Mouse (Mus musculus): ENCODE measurements around the gene Grb7. TPM values are rescaled to one million over a fixed set of nuclear protein-coding genes. Genes with fewer than 3 reads are reported as not detected.

Gene Grb7
- polyA plus RNA-seq, 1 experiment from 2014 or later, result 37.2 TPM

DNA sequence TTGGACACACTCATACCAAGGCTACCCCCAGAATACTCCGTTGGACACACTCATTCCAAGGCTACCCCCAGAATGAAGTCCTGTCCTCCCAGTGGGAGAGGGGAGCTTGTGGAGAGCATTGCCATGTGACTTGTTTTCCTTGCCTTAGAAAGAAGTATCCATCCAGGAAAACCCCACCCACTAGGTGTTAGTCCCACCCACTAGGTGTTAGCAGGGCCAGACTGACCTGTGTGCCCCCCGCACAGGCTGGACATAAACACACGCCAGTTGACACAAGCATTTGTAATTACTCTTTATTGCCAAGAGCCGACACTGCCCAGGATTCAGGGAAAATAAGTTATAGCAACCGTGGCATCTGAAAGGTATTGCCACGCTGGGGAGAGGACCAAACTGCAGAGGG, 8.8 kb upstream of the Grb7 start:
- no peak overlapping the region for H3K9ac ChIP-seq (replicated peaks)
- no peak overlapping the region for H3K27ac ChIP-seq (ENCODE audit: low read depth)
- DNase-seq (no peak), ATAC-seq (no peak)
- TF ChIP-seq EP300 (IDR thresholded peaks at IDR 0.05; ENCODE audit: low read depth) (no peak), CTCF (IDR thresholded peaks at IDR 0.05; ENCODE audit: low read depth) (no peak)
- WGBS (ENCODE audit: insufficient replicate concordance), result 86% methylated on average over 6 of the region's 6 CpGs
- peaks cover 9% of the 10 kb centered on the region; the same call in 1 of the 2 replicates for H3K4me1 ChIP-seq (ENCODE audit: insufficient read depth)
- no peaks in the 10 kb centered on the region for H3K27me3 ChIP-seq (ENCODE audit: insufficient read depth, low read length)
- no peaks in the 10 kb centered on the region for H3K36me3 ChIP-seq (replicated peaks; ENCODE audit: insufficient read depth, low read length)
- H3K4me3 ChIP-seq (ENCODE audit: low read depth, low read length), result no peak overlapping the region
- H3K9me3 ChIP-seq (ENCODE audit: low read length), result no peaks in the 10 kb centered on the region
- peak overlapping the region; percentile 86 for H3K4me2 ChIP-seq (ENCODE audit: low read depth, low read length)

- Histone ChIP-seq H3K9ac (replicated peaks) (peak within 1 kb of the TSS; percentile 67), H3K27me3 (ENCODE audit: insufficient read depth, low read length) (no peaks in the 10 kb centered on the region), H3K4me3 (ENCODE audit: low read depth, low read length) (peak within 1 kb of the TSS; percentile 63), H3K4me1 (ENCODE audit: insufficient read depth) (peaks cover 9% of the 10 kb centered on the region; the same call in 1 of the 2 replicates), H3K27ac (ENCODE audit: low read depth) (peak within 1 kb of the TSS; percentile 60), H3K4me2 (ENCODE audit: low read depth, low read length) (peak within 1 kb of the TSS; percentile 86), H3K9me3 (ENCODE audit: low read length) (no peaks in the 10 kb centered on the region), H3K36me3 (replicated peaks; ENCODE audit: insufficient read depth, low read length) (no peaks in the 10 kb centered on the region)
- TF ChIP-seq EP300 (IDR thresholded peaks at IDR 0.05; ENCODE audit: low read depth), result no peak
- TF ChIP-seq CTCF (IDR thresholded peaks at IDR 0.05; ENCODE audit: low read depth), result peak; percentile 99
- 3% methylated on average over 42 of the region's 43 CpGs for WGBS (ENCODE audit: insufficient replicate concordance)
- peak; percentile 90 for ATAC-seq
- peak; percentile 98 for DNase-seq
Observed at GRCm38 (mm10) chr11:98438331-98439158, 7.6 kb upstream of the Grb7 start, which contains the start of gene Mien1. Gene Mien1, minus strand, starts transcription at chr11:98438991.

- Histone ChIP-seq H3K27me3 (ENCODE audit: insufficient read depth, low read length) (peaks cover 16% of the 10 kb centered on the region; the same call in 1 of the 2 replicates), H3K4me1 (ENCODE audit: insufficient read depth) (no peaks in the 10 kb centered on the region), H3K9ac (replicated peaks) (no peak overlapping the region), H3K4me2 (ENCODE audit: low read depth, low read length) (no peak overlapping the region), H3K9me3 (ENCODE audit: low read length) (no peaks in the 10 kb centered on the region), H3K36me3 (replicated peaks; ENCODE audit: insufficient read depth, low read length) (no peaks in the 10 kb centered on the region), H3K4me3 (ENCODE audit: low read depth, low read length) (no peak overlapping the region), H3K27ac (ENCODE audit: low read depth) (no peak overlapping the region)
- DNase-seq (no peak), ATAC-seq (no peak)
- no peak for TF ChIP-seq EP300 (IDR thresholded peaks at IDR 0.05; ENCODE audit: low read depth)
- no peak for TF ChIP-seq CTCF (IDR thresholded peaks at IDR 0.05; ENCODE audit: low read depth)
- WGBS (ENCODE audit: insufficient replicate concordance), result 87% methylated on average over 1 of the region's 1 CpGs
Observed at GRCm38 (mm10) chr11:98443688-98444087, 2.5 kb upstream of the Grb7 start.

- 10% methylated on average over 1 of the region's 1 CpGs for WGBS (ENCODE audit: insufficient replicate concordance)
- Histone ChIP-seq H3K36me3 (replicated peaks; ENCODE audit: insufficient read depth, low read length) (no peaks in the 10 kb centered on the region), H3K9ac (replicated peaks) (peak overlapping the region; percentile 23; the same call in 1 of the 2 replicates), H3K27me3 (ENCODE audit: insufficient read depth, low read length) (peaks cover 16% of the 10 kb centered on the region; the same call in 1 of the 2 replicates), H3K4me3 (ENCODE audit: low read depth, low read length) (no peak overlapping the region), H3K4me2 (ENCODE audit: low read depth, low read length) (peak overlapping the region; percentile 42; the same call in 1 of the 2 replicates), H3K4me1 (ENCODE audit: insufficient read depth) (no peaks in the 10 kb centered on the region), H3K9me3 (ENCODE audit: low read length) (no peaks in the 10 kb centered on the region), H3K27ac (ENCODE audit: low read depth) (peak overlapping the region; percentile 89)
- ATAC-seq, result no peak
- DNase-seq, result no peak
- no peak for TF ChIP-seq EP300 (IDR thresholded peaks at IDR 0.05; ENCODE audit: low read depth)
Observed at GRCm38 (mm10) chr11:98445238-98445637, 956 bp upstream of the Grb7 start.

- no peaks in the 10 kb centered on the region for H3K36me3 ChIP-seq (replicated peaks; ENCODE audit: insufficient read depth, low read length)
- TF ChIP-seq EP300 (IDR thresholded peaks at IDR 0.05; ENCODE audit: low read depth) (no peak), CTCF (IDR thresholded peaks at IDR 0.05; ENCODE audit: low read depth) (no peak)
- peaks cover under 1% of the 10 kb centered on the region; the same call in 1 of the 2 replicates for H3K4me1 ChIP-seq (ENCODE audit: insufficient read depth)
- no peak overlapping the region for H3K4me3 ChIP-seq (ENCODE audit: low read depth, low read length)
- no peaks in the 10 kb centered on the region for H3K9me3 ChIP-seq (ENCODE audit: low read length)
- peak overlapping the region; percentile 89 for H3K27ac ChIP-seq (ENCODE audit: low read depth)
- ATAC-seq (peak; percentile 27), DNase-seq (peak; percentile 56)
- H3K27me3 ChIP-seq (ENCODE audit: insufficient read depth, low read length), result peaks cover 16% of the 10 kb centered on the region; the same call in 1 of the 2 replicates
- 50% methylated on average over 4 of the region's 4 CpGs for WGBS (ENCODE audit: insufficient replicate concordance)
- peak overlapping the region; percentile 42; the same call in 1 of the 2 replicates for H3K4me2 ChIP-seq (ENCODE audit: low read depth, low read length)
- peak overlapping the region; percentile 41 for H3K9ac ChIP-seq (replicated peaks)
Observed at GRCm38 (mm10) chr11:98445679-98446078, 515 bp upstream of the Grb7 start.
